Mouse (Mus musculus) liver, embryonic 16.5 days (tissue): Measurements from ENCODE around the gene Clpx. TPM values are rescaled to one million over a fixed set of nuclear protein-coding genes. Genes with fewer than 3 reads are reported as not detected.
A peak's percentile ranks its signal among the peaks of the same experiment; 100 is the strongest.
"Not testable (repeated sequence)": the region's sequence is repeated elsewhere in the genome, so short reads cannot be mapped to it uniquely, and the experiment has no call there.

Experiments used
- ATAC-seq: fragments of 200-750 bp; cut with Nextera tagmentation; 2 replicates; pipeline ENCODE4 v1.8.0; 2017; ENCODE audit warnings: low read depth, mild to moderate bottlenecking, moderate number of reproducible peaks, moderate library complexity
- H3K27ac ChIP-seq: fragments of 300-500 bp; sonication (generic); 2 replicates; pipeline ENCODE4 v1.5.1; 2014; ENCODE audit warnings: mild to moderate bottlenecking, low read length
- H3K27me3 ChIP-seq: fragments of 300-500 bp; sonication (generic); 2 replicates; pipeline ENCODE4 v1.6.1; 2014; ENCODE audit warnings: low read depth, low read length, mixed read lengths; ENCODE audit not compliant: control insufficient read depth, insufficient read depth
- H3K36me3 ChIP-seq: fragments of 300-500 bp; sonication (generic); 2 replicates; pipeline ENCODE4 v1.6.1; 2014; ENCODE audit warnings: mild to moderate bottlenecking; ENCODE audit not compliant: control insufficient read depth, insufficient read depth
- H3K4me1 ChIP-seq: fragments of 300-500 bp; sonication (generic); 2 replicates; pipeline ENCODE4 v1.6.1; 2014; ENCODE audit warnings: low read depth, low read length, mixed read lengths; ENCODE audit not compliant: control insufficient read depth
- H3K4me2 ChIP-seq: fragments of 300-500 bp; sonication (generic); 2 replicates; pipeline ENCODE4 v1.6.1; 2014; ENCODE audit warnings: low read depth, low read length, mixed read lengths
- H3K4me3 ChIP-seq: fragments of 300-500 bp; sonication (generic); 2 replicates; pipeline ENCODE4 v1.5.1; 2014; ENCODE audit warnings: low read depth, mild to moderate bottlenecking, low read length
- H3K9ac ChIP-seq: fragments of 300-500 bp; sonication (generic); 2 replicates; pipeline ENCODE4 v1.6.1; 2014; ENCODE audit warnings: low read depth, low read length
- H3K9me3 ChIP-seq: fragments of 300-500 bp; sonication (generic); replicated peaks from 2 replicates; pipeline ENCODE4 v1.6.1; 2016; ENCODE audit warnings: low read length; ENCODE audit not compliant: control insufficient read depth
- WGBS: fragments of 180-500 bp; shearing (Covaris S2); extraction: QIAGEN DNeasy Blood & Tissue Kit; methylation state at CpG from one replicate; pipeline ENCODE4 v1.1.7; 2014; ENCODE audit not compliant: insufficient replicate concordance; 5-methylcytosine and 5-hydroxymethylcytosine counted together
- polyA plus RNA-seq: library from polyadenylated mRNA; unstranded; fragments of >200 nt; fragmentation: Nextera tagmentation; extraction: Ambion mirVana; gene quantifications from 2 replicates; pipeline ENCODE4 v1.2.1, GENCODE M21; 2015

Clpx gene
- polyA plus RNA-seq, 1 experiment from 2014 or later, result 42.2 TPM

DNA sequence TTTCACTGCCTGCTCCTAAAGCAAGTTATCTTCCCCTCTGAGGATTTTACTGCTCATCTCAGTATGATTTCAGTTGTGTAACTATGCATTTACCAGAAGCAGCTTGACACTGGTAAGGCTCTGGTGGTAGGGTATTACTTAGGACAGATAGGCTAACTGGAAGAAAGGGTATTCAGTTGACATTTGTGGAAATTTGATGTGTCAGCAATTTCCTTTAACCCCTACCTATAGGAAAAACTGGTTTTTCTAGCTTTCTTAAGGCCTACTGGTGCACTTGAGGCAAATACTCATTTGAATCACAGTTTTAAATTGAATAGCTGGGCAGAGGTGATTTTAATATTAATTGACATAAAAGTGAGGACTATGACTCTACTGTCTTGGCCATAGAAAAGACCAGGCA lies 31.9 kb downstream of the Clpx start:
- no peak overlapping the region for H3K4me2 ChIP-seq
- H3K27me3 ChIP-seq, result no peaks in the 10 kb centered on the region
- ATAC-seq, result no peak
- H3K36me3 ChIP-seq, result peaks cover 35% of the 10 kb centered on the region
- no peak overlapping the region for H3K4me3 ChIP-seq
- H3K9ac ChIP-seq, result no peak overlapping the region
- H3K4me1 ChIP-seq, result no peaks in the 10 kb centered on the region
- no peaks in the 10 kb centered on the region for H3K9me3 ChIP-seq
- H3K27ac ChIP-seq, result no peak overlapping the region

DNA sequence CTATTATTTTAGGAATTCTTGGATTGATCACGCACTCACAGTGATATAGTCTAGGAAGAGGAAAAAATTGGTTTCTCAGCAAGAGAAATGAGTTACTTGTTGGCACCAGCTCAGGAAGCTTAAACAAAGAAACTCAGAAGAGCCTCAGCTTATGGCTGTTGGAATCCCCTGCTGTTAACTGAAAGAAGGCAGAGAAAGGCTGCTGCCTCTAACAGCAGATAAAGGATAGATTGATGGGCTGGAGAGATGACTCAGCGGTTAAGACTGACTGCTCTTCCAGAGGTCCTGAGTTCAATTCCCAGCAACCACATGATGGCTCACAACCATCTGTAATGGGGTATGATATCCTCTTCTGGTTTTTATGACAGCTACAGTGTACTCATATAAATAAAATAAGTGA lies 33.3 kb downstream of the Clpx start:
- no peak overlapping the region for H3K4me3 ChIP-seq
- H3K36me3 ChIP-seq, result peaks cover 30% of the 10 kb centered on the region
- H3K4me2 ChIP-seq, result no peak overlapping the region
- H3K4me1 ChIP-seq, result no peaks in the 10 kb centered on the region
- no peak overlapping the region for H3K27ac ChIP-seq
- WGBS, result 85% methylated on average over 2 of the region's 2 CpGs
- no peak overlapping the region for H3K9ac ChIP-seq
- no peaks in the 10 kb centered on the region for H3K9me3 ChIP-seq
- no peaks in the 10 kb centered on the region for H3K27me3 ChIP-seq
- ATAC-seq, result no peak

- H3K4me3 ChIP-seq, result no peak overlapping the region
- no peak for ATAC-seq
- WGBS, result 84% methylated on average over 5 of the region's 5 CpGs
- peaks cover 5% of the 10 kb centered on the region for H3K36me3 ChIP-seq
- H3K4me1 ChIP-seq, result no peaks in the 10 kb centered on the region
- no peak overlapping the region for H3K27ac ChIP-seq
- H3K27me3 ChIP-seq, result no peaks in the 10 kb centered on the region
- no peaks in the 10 kb centered on the region for H3K9me3 ChIP-seq
- H3K9ac ChIP-seq, result no peak overlapping the region
- no peak overlapping the region for H3K4me2 ChIP-seq
These were observed 39.9 kb downstream of the Clpx start for GRCm38 (mm10) chr9:65333958-65334357.

DNA sequence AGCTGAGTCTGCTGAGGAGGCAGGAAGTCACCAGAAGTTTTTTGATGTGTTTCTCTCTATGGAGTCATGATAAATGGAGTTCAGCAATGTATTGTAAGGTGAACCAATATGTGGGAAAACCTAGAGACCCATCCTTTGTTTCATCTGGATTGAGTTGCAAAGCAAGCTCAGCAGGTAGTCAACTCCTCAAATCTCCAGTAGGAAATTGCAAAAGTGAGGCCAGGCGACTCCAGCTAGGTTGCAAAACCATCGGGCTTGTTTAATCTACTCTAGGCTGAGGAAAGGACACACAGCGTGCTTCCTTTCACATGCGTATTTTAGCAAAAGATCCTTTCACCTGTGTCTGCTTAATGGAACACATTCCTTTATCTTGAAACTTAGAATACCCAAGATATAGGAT lies 45.1 kb downstream of the Clpx start:
- Histone ChIP-seq H3K9me3 (no peaks in the 10 kb centered on the region), H3K4me3 (no peak overlapping the region), H3K27ac (no peak overlapping the region), H3K9ac (no peak overlapping the region), H3K4me1 (no peaks in the 10 kb centered on the region), H3K27me3 (no peaks in the 10 kb centered on the region), H3K36me3 (no peaks in the 10 kb centered on the region), H3K4me2 (no peak overlapping the region)
- WGBS, result 60% methylated on average over 4 of the region's 4 CpGs
- no peak for ATAC-seq

GRCm38 (mm10) chr9:65340414-65340813 lies 46.4 kb downstream of the Clpx start:
- H3K4me1 ChIP-seq, result no peaks in the 10 kb centered on the region
- 80% methylated on average over 2 of the region's 2 CpGs for WGBS

GRCm38 (mm10) chr9:65345439-65345838 lies 51.4 kb downstream of the Clpx start:
- ATAC-seq, H3K36me3 ChIP-seq, H3K9me3 ChIP-seq, H3K27me3 ChIP-seq: not testable (repeated sequence)
- Histone ChIP-seq H3K4me3 (peak overlapping the region; percentile 97), H3K4me1 (peaks cover 12% of the 10 kb centered on the region), H3K27ac (peak overlapping the region; percentile 95), H3K9ac (peak overlapping the region; percentile 95), H3K4me2 (peak overlapping the region; percentile 95)
- 75% methylated on average over 11 of the region's 11 CpGs for WGBS

More at GRCm38 (mm10) chr9:65340414-65340813, 46.4 kb downstream of the Clpx start:
- no peak overlapping the region for H3K27ac ChIP-seq
- no peak overlapping the region for H3K9ac ChIP-seq
- no peak overlapping the region for H3K4me3 ChIP-seq
- no peaks in the 10 kb centered on the region for H3K27me3 ChIP-seq
- no peak for ATAC-seq
- no peak overlapping the region for H3K4me2 ChIP-seq
- no peaks in the 10 kb centered on the region for H3K9me3 ChIP-seq
- no peaks in the 10 kb centered on the region for H3K36me3 ChIP-seq

GRCm38 (mm10) chr9:65345854-65346475 lies 51.9 kb downstream of the Clpx start, which contains the start of gene Pdcd7:
TSS of gene Pdcd7 (plus strand) at chr9:65346104.
- Histone ChIP-seq H3K27ac (peak within 1 kb of the TSS; percentile 95), H3K36me3 (no peaks in the 10 kb centered on the region), H3K4me1 (peaks cover 12% of the 10 kb centered on the region), H3K9ac (peak within 1 kb of the TSS; percentile 95), H3K9me3 (no peaks in the 10 kb centered on the region), H3K4me2 (peak within 1 kb of the TSS; percentile 95), H3K27me3 (no peaks in the 10 kb centered on the region), H3K4me3 (peak within 1 kb of the TSS; percentile 97)
- under 1% methylated on average over 53 of the region's 59 CpGs for WGBS
- ATAC-seq, result peak; percentile 92

- ATAC-seq, result peak; percentile 79
- peak overlapping the region; percentile 95 for H3K27ac ChIP-seq
- H3K4me2 ChIP-seq, result peak overlapping the region; percentile 95
- peak overlapping the region; percentile 95 for H3K9ac ChIP-seq
- no peaks in the 10 kb centered on the region for H3K9me3 ChIP-seq
- H3K4me1 ChIP-seq, result peaks cover 12% of the 10 kb centered on the region
- no peaks in the 10 kb centered on the region for H3K36me3 ChIP-seq
- no peaks in the 10 kb centered on the region for H3K27me3 ChIP-seq
- WGBS, result under 1% methylated on average over 76 of the region's 77 CpGs
- H3K4me3 ChIP-seq, result peak overlapping the region; percentile 97
These were observed 52.5 kb downstream of the Clpx start for GRCm38 (mm10) chr9:65346476-65347111.

DNA sequence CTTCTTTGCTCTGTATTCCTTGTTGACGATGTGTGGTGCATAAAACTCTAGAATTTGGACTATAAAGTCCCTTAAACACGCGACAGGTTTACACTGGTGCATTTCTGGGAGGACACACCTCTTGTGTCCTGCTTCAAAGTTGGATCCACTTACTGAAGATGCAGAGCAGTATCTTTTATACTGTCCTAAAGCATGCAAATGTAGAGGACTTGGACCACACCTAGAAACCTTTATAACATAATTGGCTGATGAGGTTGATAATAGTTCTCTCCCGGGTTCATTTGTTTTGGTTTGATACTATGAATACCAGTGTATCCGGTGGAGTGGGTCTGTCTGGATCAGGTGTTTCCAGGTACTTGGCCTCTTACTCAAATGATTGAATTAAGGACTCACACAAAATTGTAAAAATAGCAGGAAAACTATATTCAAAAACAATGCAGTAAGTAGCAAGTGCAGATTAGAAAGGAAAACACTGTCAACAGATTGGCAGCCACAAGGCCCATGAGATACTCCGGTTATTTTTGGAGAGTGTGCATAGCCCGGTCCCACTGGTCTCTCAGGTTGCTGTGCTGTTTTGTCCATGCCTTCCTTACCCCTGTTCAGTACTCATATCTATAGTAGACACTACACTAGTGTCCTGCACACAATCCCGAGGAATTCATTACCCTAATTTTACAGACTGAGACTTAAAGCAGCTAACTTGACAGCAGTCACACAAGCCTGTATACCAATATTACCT lies 53.2 kb downstream of the Clpx start:
- Histone ChIP-seq H3K4me1 (peaks cover 12% of the 10 kb centered on the region), H3K27ac (peak overlapping the region; percentile 95), H3K9ac (peak overlapping the region; percentile 95), H3K9me3 (no peaks in the 10 kb centered on the region), H3K4me2 (peak overlapping the region; percentile 95), H3K27me3 (no peaks in the 10 kb centered on the region), H3K4me3 (peak overlapping the region; percentile 97), H3K36me3 (no peaks in the 10 kb centered on the region)
- WGBS, result 23% methylated on average over 8 of the region's 8 CpGs
- no peak for ATAC-seq
